Mouse (Mus musculus): ENCODE results near the gene Wdr62.
A peak's percentile ranks its signal among the peaks of the same experiment; 100 is the strongest.

Gene Wdr62

DNA sequence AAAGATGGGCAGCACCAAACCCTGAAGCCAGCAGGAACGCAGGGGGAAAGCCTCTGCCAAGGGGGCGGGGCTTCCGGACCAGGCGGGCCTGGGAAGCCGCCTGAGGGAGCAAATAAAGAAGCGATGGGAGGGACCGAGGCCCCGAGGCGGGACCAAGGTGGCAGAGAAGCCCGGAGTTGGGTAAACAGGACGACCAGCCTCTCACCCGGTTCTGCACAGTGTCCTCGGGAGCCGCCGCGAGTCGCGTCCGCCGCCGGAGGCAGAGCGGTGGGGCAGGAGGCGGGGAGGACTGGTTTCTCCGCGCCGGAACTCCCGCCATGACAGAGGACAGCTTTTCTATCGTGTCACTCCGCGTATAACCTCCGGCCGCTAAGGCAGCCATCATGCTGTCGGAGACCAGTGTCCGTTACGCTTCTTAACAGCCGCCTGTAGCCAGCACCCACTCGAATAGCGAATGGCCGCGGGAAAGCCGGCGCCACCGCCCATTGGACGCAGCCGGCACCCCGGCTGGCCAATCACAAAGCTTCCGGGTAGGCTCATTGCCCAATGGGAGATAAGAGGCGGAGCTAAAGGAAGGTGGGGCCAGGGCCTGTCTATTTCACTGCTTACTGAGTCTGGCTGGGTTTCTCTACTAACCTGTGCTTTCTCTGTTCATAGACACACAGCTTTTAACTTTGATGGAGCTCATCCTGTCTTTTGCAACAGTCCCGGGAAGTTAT, at the start of gene Wdr62, which contains the start of gene Thap8:
Wdr62 (minus strand) TSS at position 469 of the 719 bp plus-strand sequence.
Thap8 (plus strand) TSS at position 144 of the 719 bp plus-strand sequence.
- no peaks in the 10 kb centered on the region for H3K27me3 ChIP-seq (ENCODE audit: control insufficient read depth, insufficient read depth, low read length, poor library complexity, severe bottlenecking)
- DNase-seq (ENCODE audit: low read depth, low spot score), result peak; percentile 96

GRCm38 (mm10) chr7:30328379-30328778, 48.2 kb upstream of the Wdr62 start:
- Histone ChIP-seq H3K36me3 (ENCODE audit: control insufficient read depth, insufficient read depth, low read length, poor library complexity, severe bottlenecking) (no peaks in the 10 kb centered on the region), H3K27me3 (ENCODE audit: control insufficient read depth, insufficient read depth, low read length, poor library complexity, severe bottlenecking) (no peaks in the 10 kb centered on the region)
- no peak for DNase-seq (ENCODE audit: low read depth, low spot score)

More for the DNA sequence above, at the start of gene Wdr62, which contains the start of gene Thap8:
- no peaks in the 10 kb centered on the region for H3K36me3 ChIP-seq (ENCODE audit: control insufficient read depth, insufficient read depth, low read length, poor library complexity, severe bottlenecking)

DNA sequence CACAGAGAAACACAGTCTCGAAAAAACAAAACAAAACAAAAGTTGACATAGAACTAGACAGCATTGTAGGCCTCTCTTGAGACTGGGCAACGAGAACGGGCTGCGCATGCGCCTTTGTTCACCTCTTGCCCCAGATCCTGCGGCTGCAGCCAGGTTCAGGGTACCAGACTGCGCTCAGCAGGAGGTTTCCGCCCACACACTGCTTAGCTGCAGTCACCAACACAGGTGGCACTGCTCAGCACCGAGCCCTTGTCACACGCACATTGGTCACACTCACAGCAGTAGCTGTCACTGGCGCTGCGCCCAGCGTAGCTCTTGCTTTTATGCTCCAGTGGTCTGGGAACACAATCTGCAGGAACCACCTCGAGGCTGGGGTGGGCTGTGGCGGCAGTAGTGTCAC, 46.9 kb upstream of the Wdr62 start:
- Histone ChIP-seq H3K36me3 (ENCODE audit: control insufficient read depth, insufficient read depth, low read length, poor library complexity, severe bottlenecking) (no peaks in the 10 kb centered on the region), H3K27me3 (ENCODE audit: control insufficient read depth, insufficient read depth, low read length, poor library complexity, severe bottlenecking) (no peaks in the 10 kb centered on the region)
- peak; percentile 69 for DNase-seq (ENCODE audit: low read depth, low spot score)

DNA sequence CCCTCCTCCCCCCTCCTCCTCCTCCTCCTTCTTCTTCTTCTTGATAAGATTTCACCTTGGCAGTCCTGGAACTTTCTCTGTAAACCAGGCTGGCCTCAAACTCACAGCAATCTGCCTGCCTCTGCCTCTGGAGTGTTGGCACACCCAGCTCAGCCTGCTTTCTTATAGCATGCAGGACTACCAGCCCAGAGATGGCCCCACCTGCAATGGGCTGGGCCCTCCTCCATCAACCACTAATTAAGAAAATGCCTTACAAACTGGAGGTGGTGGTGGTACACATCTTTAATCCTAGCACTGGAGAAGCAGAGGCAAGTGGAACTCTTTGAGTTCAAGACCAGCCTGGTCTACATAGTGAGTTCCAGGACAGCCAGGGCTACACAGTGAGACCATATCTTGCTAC, 46.2 kb upstream of the Wdr62 start:
- Histone ChIP-seq H3K36me3 (ENCODE audit: control insufficient read depth, insufficient read depth, low read length, poor library complexity, severe bottlenecking) (no peaks in the 10 kb centered on the region), H3K27me3 (ENCODE audit: control insufficient read depth, insufficient read depth, low read length, poor library complexity, severe bottlenecking) (no peaks in the 10 kb centered on the region)
- DNase-seq (ENCODE audit: low read depth, low spot score), result no peak

DNA sequence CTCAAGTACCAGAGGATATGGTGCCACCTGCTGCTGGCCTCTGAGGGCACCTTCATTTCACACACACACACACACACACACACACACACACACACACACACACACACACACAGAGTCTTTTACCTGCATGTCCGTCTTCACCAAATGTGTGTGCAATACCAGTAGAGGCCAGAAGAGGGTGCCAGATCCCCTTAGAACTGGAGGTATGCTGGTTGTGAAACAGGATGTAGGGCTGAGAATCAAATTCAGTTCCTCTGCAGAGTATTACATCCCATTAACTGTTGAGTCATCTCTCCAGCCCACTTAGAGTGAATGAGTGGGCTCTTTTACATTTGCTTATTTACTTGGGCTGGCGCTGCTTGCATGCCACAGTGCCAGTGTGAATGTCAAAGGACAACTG, 45.1 kb upstream of the Wdr62 start:
- DNase-seq (ENCODE audit: low read depth, low spot score), result peak; percentile 88
- Histone ChIP-seq H3K27me3 (ENCODE audit: control insufficient read depth, insufficient read depth, low read length, poor library complexity, severe bottlenecking) (no peaks in the 10 kb centered on the region), H3K36me3 (ENCODE audit: control insufficient read depth, insufficient read depth, low read length, poor library complexity, severe bottlenecking) (no peaks in the 10 kb centered on the region)

DNA sequence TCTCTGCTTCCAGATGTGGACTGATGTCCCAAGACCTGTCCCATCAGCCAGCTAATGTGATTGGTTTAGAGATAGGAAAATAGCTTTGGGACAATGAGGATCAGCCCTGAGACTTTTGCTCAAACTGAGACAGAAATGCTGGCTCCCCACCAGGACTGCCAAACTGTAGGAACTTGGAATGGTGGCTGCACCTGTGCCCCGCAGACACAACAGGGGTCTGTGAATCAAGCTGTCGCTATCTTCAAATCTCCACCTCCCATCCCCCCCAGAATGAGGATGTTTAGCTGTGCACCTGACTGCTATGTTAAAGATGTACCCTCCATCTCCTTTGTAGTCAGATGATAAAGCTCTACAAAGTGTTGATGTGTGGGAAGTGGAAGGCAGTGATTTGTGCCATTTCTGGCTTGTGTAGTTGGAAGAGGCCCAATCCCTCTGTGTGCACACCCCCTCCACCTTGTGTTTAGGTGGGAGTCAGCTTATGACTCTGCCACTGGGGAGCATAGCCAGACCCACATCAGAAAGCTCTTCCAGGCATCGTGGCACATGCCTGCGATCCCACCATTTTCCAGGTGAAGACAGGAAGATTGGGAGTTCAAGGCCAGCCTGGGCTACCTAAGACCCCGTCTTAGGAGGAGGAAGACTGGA, 44.2 kb upstream of the Wdr62 start:
- DNase-seq (ENCODE audit: low read depth, low spot score), result no peak
- Histone ChIP-seq H3K36me3 (ENCODE audit: control insufficient read depth, insufficient read depth, low read length, poor library complexity, severe bottlenecking) (no peaks in the 10 kb centered on the region), H3K27me3 (ENCODE audit: control insufficient read depth, insufficient read depth, low read length, poor library complexity, severe bottlenecking) (no peaks in the 10 kb centered on the region)

GRCm38 (mm10) chr7:30323795-30324194, 43.6 kb upstream of the Wdr62 start, which contains the start of gene Sdhaf1:
Gene Sdhaf1 (minus strand): TSS chr7:30323895.
- no peak for DNase-seq (ENCODE audit: low read depth, low spot score)
- no peaks in the 10 kb centered on the region for H3K27me3 ChIP-seq (ENCODE audit: control insufficient read depth, insufficient read depth, low read length, poor library complexity, severe bottlenecking)
- no peaks in the 10 kb centered on the region for H3K36me3 ChIP-seq (ENCODE audit: control insufficient read depth, insufficient read depth, low read length, poor library complexity, severe bottlenecking)

DNA sequence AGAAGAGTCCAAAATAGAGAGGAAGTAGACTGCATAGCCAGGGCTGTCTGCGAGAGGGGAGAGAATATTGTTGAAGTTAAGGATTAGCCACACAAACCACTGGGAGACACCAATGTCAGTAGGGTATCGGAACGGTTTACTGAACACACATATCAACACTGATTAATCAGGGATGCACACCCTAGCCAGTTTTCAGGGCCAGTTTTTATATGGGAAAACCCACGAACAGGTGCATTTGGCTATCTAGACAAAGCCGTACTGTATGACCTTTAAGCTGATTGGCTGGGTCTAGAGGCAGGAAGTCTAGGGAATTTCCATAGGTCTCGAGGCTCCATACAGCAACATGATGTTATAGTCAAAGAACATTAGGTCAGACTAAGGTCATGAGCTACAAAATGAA, 42.6 kb upstream of the Wdr62 start:
- Histone ChIP-seq H3K27me3 (ENCODE audit: control insufficient read depth, insufficient read depth, low read length, poor library complexity, severe bottlenecking) (no peaks in the 10 kb centered on the region), H3K36me3 (ENCODE audit: control insufficient read depth, insufficient read depth, low read length, poor library complexity, severe bottlenecking) (no peaks in the 10 kb centered on the region)
- DNase-seq (ENCODE audit: low read depth, low spot score), result peak; percentile 80

GRCm38 (mm10) chr7:30322285-30322667, 42.1 kb upstream of the Wdr62 start:
- peak; percentile 98 for DNase-seq (ENCODE audit: low read depth, low spot score)
- H3K27me3 ChIP-seq (ENCODE audit: control insufficient read depth, insufficient read depth, low read length, poor library complexity, severe bottlenecking), result no peaks in the 10 kb centered on the region
- H3K36me3 ChIP-seq (ENCODE audit: control insufficient read depth, insufficient read depth, low read length, poor library complexity, severe bottlenecking), result no peaks in the 10 kb centered on the region

- H3K27me3 ChIP-seq (ENCODE audit: control insufficient read depth, insufficient read depth, low read length, poor library complexity, severe bottlenecking), result no peaks in the 10 kb centered on the region
- peak; percentile 81 for DNase-seq (ENCODE audit: low read depth, low spot score)
- H3K36me3 ChIP-seq (ENCODE audit: control insufficient read depth, insufficient read depth, low read length, poor library complexity, severe bottlenecking), result no peaks in the 10 kb centered on the region
Measured at GRCm38 (mm10) chr7:30321539-30322284, 41.5 kb upstream of the Wdr62 start, which contains the start of gene E130208F15Rik. Gene E130208F15Rik (plus strand): TSS chr7:30321740.

GRCm38 (mm10) chr7:30320946-30321345, 40.7 kb upstream of the Wdr62 start:
- H3K27me3 ChIP-seq (ENCODE audit: control insufficient read depth, insufficient read depth, low read length, poor library complexity, severe bottlenecking), result no peaks in the 10 kb centered on the region
- no peaks in the 10 kb centered on the region for H3K36me3 ChIP-seq (ENCODE audit: control insufficient read depth, insufficient read depth, low read length, poor library complexity, severe bottlenecking)
- DNase-seq (ENCODE audit: low read depth, low spot score), result no peak

GRCm38 (mm10) chr7:30318142-30318541, 37.9 kb upstream of the Wdr62 start:
- Histone ChIP-seq H3K27me3 (ENCODE audit: control insufficient read depth, insufficient read depth, low read length, poor library complexity, severe bottlenecking) (no peaks in the 10 kb centered on the region), H3K36me3 (ENCODE audit: control insufficient read depth, insufficient read depth, low read length, poor library complexity, severe bottlenecking) (no peaks in the 10 kb centered on the region)
- no peak for DNase-seq (ENCODE audit: low read depth, low spot score)

- DNase-seq (ENCODE audit: low read depth, low spot score), result no peak
- Histone ChIP-seq H3K27me3 (ENCODE audit: control insufficient read depth, insufficient read depth, low read length, poor library complexity, severe bottlenecking) (no peaks in the 10 kb centered on the region), H3K36me3 (ENCODE audit: control insufficient read depth, insufficient read depth, low read length, poor library complexity, severe bottlenecking) (no peaks in the 10 kb centered on the region)
Measured at GRCm38 (mm10) chr7:30315559-30316529, 35.6 kb upstream of the Wdr62 start.

DNA sequence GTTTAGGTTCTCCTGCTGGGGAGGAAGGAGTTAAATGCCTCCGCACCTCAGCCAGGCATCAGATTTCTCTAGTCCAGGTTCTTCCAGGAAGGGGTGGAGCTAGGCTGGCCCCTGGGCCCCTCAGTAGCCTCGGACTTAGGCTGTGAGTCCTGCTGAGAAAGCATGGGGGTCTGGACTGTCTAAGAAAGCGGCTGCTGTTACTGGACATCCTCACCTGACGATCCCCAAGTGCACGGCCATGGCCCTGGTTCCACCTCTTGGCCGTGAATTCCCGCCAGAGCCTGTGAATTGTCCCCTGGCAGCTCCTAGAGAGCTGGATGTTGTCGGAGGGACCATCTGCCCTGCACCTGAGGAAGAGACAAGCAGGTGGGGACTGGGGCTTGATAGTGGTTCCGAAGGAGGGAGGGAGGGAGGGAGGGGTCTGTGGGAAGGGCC, 34.5 kb upstream of the Wdr62 start, which contains the start of gene Syne4:
Syne4 (plus strand) TSS at position 87 of the 435 bp plus-strand sequence.
- no peak for DNase-seq (ENCODE audit: low read depth, low spot score)
- H3K27me3 ChIP-seq (ENCODE audit: control insufficient read depth, insufficient read depth, low read length, poor library complexity, severe bottlenecking), result no peaks in the 10 kb centered on the region
- no peaks in the 10 kb centered on the region for H3K36me3 ChIP-seq (ENCODE audit: control insufficient read depth, insufficient read depth, low read length, poor library complexity, severe bottlenecking)
